Mouse (Mus musculus) mouse embryonic stem cell (cell line): ENCODE results near the gene Btf3.

Source experiments
- in situ Hi-C, 2 experiments: fragments of 300-500 bp; cut with MboI; formaldehyde crosslinking; loops; 1 replicate in 1 of 2; 3 replicates in 1 of 2; pipeline ENCODE4 v1.14.3; 2019 to 2020; ENCODE audit warnings: low sequenced_read_pairs in 2 of 2, low pct_unique_long_range_greater_than_20kb in 1 of 2, mixed read lengths in 1 of 2; ENCODE audit not compliant: unreplicated experiment in 1 of 2

Btf3 gene

GRCm38 (mm10) chr13:98351527-98351926 lies 34.7 kb upstream of the Btf3 start:
- in situ Hi-C loops: no loop called here

- in situ Hi-C loops: no loop called here
These were observed 32.7 kb upstream of the Btf3 start for GRCm38 (mm10) chr13:98349491-98349890.

DNA sequence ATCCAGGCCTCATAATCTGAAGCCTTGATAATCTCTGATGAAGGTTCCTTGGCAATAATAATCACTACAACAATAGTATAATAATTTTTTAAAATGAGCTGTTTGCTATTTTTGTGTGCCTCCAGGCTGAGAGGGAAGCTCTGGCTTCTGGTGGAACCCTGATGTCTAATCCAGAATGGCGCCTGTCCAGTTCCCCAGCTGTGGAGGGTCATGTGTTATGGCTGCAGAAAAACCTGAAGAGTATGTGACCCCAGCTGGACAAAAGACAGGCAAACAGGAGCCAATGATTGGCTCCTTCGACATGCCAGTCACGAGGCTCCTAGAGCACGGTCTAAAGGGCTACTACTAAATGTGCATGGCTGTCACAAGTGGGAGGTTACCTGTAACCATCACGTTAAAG lies 23.7 kb upstream of the Btf3 start:
- in situ Hi-C loops: no loop called here

DNA sequence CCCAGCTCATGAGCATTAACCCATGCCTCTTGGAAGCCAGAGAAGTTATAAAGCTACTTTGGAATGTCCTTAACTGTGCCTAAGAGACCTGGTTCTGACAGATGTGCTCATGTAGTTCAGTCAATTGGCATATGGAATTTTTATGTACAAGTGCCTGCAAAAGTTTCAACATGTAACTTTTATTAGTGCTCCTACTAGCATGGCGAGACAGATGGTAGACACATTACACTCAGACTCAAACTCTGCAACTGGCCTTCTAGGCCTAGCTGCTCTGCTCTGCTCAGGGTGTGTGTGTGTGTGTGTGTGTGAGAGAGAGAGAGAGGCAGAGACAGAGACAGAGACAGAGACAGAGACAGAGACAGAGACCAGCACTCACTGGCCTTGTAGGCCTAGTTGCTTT lies 19.4 kb upstream of the Btf3 start:
- in situ Hi-C loops: no loop called here

DNA sequence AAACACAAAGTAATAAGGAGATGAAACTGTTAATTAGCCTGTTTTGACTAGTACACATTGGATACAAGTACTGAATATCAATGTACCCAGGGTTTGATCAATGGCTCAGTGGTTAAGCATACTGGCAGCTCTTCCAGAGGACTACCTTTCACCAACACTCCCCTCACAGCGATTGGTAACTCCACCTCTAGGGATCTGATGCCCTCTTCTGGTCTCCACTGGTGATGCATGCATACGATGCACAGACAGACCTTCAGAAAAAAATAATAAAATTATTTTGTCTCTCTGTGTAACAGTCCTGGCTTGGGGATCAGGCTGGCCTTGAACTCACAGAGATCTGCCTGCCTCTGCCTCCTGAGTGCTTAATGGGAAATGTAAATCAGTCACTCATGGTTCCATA lies 15.3 kb upstream of the Btf3 start:
- in situ Hi-C loops: no loop called here

DNA sequence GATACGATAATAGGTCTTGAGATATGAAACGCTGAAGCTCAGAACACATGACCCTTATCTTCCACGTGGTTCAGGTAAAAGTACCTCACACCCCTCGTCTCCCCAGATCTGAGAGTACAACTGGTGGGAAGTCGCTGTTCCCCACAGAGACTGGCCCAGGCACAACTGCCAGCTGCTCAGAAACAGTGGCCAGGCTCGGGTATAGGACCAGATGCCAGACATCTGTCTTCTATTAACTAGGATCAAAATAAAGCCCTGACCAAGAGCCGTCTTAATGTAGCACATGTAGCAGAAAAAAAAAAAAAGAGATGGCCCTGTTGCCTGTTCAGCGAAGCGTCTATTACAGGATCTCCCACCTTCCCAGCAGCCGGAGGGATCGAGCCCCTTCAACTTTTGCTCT lies 8.2 kb upstream of the Btf3 start:
- in situ Hi-C loops: no loop called here

GRCm38 (mm10) chr13:98317911-98318310 lies 1.1 kb upstream of the Btf3 start:
- in situ Hi-C loops: no loop called here

DNA sequence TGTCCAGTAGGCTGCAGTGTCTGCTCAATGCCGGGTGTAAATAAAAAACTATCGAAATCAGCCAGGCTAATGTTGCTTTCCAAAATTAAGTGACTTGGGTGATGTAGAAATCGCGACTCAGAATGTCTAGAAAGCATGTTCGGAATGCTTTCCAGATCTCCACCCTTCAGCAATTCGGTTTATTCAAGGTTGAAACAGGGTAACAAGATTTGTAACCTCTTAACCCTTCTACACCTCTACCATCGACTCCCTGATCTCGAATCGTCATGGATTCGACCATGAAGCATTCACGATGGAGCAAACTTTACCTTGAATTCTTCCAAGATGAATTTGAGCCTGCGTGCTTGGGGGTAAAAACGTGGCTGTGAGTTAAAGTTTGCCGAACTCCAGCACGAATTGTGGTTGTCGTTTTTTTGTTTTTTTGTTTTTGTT lies 456 bp upstream of the Btf3 start:
- in situ Hi-C loops: no loop called here

- in situ Hi-C loops: no loop called here
These were observed 696 bp downstream of the Btf3 start for GRCm38 (mm10) chr13:98316140-98316479.

DNA sequence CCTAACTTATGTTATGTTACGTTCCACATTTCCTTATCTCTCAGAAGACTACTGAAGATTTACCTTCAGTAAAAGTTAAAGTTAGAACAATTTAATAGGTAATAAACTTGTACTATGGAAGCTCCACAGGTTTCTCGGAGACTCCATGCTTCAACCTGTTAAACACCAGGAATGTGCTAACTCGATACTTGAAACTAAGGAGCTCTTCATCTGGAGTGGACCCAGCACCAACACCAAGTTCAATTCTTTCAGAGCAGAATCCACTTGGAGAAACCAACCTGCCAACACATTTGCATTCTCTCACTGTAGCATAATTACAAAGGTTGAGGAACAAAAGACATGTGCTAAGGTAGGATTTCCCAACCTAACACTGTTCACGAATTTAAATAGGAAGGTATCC lies 1.7 kb downstream of the Btf3 start:
- in situ Hi-C loops: no loop called here

GRCm38 (mm10) chr13:98313631-98314030 lies 3.2 kb downstream of the Btf3 start:
- in situ Hi-C loops: no loop called here

GRCm38 (mm10) chr13:98311597-98311996 lies 5.2 kb downstream of the Btf3 start:
- in situ Hi-C loops: no loop called here

GRCm38 (mm10) chr13:98308724-98309123 lies 8.1 kb downstream of the Btf3 start:
- in situ Hi-C loops: no loop called here

DNA sequence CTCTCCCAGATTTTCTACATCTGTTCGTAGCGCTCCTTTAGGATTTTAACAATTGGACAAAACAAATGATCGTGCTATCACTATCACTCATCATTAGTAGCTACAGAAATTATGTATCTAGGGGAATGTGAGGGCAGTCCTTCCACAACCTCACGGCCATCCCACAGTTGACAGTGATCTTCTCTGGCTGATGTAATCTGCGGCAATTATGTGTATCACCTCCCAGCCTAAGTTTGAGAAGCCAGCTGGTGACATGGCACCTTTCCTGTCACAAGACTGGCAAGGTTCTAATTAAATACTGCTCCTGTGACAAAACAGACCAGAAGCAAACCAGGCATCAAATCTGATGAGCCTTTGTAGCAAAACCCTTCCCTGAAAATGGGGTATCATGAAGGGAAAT lies 8.8 kb downstream of the Btf3 start:
- in situ Hi-C loops: no loop called here

- in situ Hi-C loops: no loop called here
These were observed 9.8 kb downstream of the Btf3 start for GRCm38 (mm10) chr13:98306852-98307475.

DNA sequence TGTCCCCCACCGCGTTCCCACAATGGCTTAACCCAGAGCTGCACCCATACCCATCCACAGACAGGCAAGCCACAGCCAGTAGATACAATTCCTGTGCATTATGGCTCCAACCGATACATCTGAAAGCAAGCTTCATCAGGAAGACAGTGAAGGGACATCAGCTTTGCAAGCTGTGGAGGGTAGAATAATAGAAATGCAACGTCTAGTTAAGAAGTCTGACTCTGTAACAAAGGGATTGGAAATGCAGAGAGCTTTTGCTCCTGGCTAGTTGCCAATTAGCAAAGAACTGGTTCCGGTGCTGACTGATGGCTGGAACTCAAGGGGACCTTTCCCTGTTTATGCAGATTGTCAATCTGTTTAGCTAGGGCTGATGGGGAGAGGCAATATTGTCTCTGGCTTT lies 10.4 kb downstream of the Btf3 start:
- in situ Hi-C loops: no loop called here

- in situ Hi-C loops: no loop called here
These were observed 11.5 kb downstream of the Btf3 start for GRCm38 (mm10) chr13:98305257-98305656.

DNA sequence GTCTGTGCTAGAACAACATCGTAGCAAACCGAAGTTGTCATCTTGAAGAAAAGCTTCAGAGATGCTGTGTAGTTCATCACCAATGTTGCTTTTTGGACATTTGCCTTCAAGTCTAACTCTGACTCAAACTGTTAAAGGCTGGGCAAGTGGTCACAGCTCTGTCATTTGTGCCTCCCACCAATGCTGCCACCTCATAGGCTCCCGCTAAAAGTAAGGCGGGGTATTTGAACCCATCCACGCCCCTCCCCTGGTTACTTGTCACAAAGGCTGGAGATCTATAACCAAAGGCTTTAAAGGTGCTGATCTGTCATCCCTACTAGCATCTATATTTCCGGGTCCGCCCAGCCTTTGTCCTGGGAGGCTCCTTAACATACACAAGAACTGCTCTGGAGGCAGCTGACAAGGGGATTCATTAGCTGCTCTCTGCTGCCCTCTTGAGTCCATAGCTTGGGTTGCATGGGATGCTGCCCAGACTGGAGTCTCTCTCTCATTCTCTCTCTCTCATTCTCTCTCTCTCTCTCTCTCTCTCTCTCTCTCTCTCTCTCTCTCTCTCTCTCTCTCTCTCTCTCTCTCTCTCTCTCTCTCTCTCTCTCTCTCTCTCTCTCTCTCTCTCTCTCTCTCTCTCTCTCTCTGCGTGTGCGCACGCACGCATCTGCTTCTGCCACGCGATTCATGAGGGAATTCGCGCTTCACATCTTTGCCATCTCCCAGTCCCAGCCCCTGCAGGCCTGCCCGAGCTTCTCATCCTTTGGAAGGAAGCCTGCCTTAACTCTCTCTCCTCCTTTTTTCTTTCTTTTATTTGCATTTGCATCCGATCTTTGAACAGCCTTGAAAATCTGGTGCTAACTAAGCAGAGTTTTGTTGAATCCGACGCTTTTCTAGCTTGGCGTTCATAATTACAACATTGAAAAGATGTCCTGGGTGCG lies 17.7 kb downstream of the Btf3 start:
- in situ Hi-C loops: no loop called here

GRCm38 (mm10) chr13:98297883-98298482 lies 18.8 kb downstream of the Btf3 start:
- in situ Hi-C loops: no loop called here

- in situ Hi-C loops: no loop called here
These were observed 20.7 kb downstream of the Btf3 start for GRCm38 (mm10) chr13:98296072-98296471.
